Mouse (Mus musculus) E14TG2a.4 (cell line): ENCODE measurements around the gene Hsd17b6.

ENCODE experiments used
- H3K27me3 ChIP-seq: 2 replicates; pipeline ENCODE4 v1.6.1; 2014; ENCODE audit warnings: low read length, control low read depth; ENCODE audit not compliant: insufficient read depth
- H3K36me3 ChIP-seq: 2 replicates; pipeline ENCODE4 v1.6.1; 2014; ENCODE audit warnings: low read length, control low read depth; ENCODE audit not compliant: insufficient read depth
- H3K4me1 ChIP-seq: replicated peaks from 2 replicates; pipeline ENCODE4 v1.6.1; 2014; ENCODE audit warnings: low read depth, low read length, control low read depth
- H3K4me3 ChIP-seq: replicated peaks from 2 replicates; pipeline ENCODE4 v1.5.1; 2014; ENCODE audit warnings: mild to moderate bottlenecking, low read length
- H3K9me3 ChIP-seq: 2 replicates; pipeline ENCODE4 v1.6.1; 2014; ENCODE audit warnings: low read length, control low read depth
- CTCF ChIP-seq: conservative IDR thresholded peaks from 2 replicates; pipeline ENCODE4 v1.5.1; 2014; ENCODE audit warnings: low read length
- NANOG ChIP-seq: IDR thresholded peaks from 2 replicates; pipeline ENCODE4 v1.6.1; 2014; ENCODE audit warnings: borderline replicate concordance, low read length, mixed read lengths
- POU5F1 ChIP-seq: IDR thresholded peaks from 2 replicates; pipeline ENCODE4 v1.6.1; 2014; ENCODE audit warnings: low read length, borderline replicate concordance

The Hsd17b6 gene

DNA sequence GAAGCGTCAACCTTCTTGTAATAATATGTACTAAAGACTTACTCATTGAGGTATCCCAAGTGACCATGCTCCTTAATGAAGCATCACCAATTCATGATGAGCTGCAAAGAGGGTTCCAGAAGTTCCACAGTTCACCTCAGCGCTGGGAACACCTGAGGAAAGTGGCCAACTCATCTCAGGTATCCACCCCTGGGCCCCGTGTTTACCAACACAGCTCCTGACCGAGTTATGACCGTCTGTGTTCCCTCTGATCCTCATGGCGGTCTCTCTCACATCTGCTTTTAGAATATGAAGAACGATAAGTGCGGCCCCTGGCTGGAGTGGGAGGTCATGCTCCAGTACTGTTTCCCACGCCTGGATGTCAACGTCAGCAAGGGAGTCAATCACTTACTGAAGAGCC is 16.1 kb upstream of the Hsd17b6 start:
- peaks cover 5% of the 10 kb centered on the region for H3K4me1 ChIP-seq
- no peaks in the 10 kb centered on the region for H3K27me3 ChIP-seq
- H3K36me3 ChIP-seq = peaks cover 97% of the 10 kb centered on the region
- TF ChIP-seq CTCF (no peak), NANOG (no peak), POU5F1 (no peak)
- H3K4me3 ChIP-seq = no peak overlapping the region
- H3K9me3 ChIP-seq = peaks cover 26% of the 10 kb centered on the region

DNA sequence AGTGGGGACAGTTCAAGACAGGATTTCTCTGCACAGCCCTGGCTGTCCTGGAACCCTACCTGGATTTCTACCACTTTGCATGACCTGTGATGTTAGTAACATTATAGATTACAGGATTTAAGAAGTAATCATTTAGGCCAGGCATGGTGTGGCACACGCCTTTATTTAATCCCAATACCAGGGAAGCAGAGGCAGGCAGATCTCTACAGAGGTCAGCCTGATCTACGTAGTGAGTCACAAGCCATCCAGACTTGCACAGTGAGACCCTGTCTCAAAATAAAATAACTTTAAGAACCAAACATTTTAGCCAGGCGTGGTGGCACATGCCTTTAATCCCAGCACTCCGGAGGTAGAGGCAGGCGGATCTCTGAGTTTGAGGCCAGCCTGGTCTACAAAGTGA is 14.8 kb upstream of the Hsd17b6 start:
- Histone ChIP-seq H3K36me3 (peaks cover 91% of the 10 kb centered on the region), H3K4me1 (peaks cover 5% of the 10 kb centered on the region), H3K27me3 (no peaks in the 10 kb centered on the region), H3K9me3 (peaks cover 26% of the 10 kb centered on the region), H3K4me3 (no peak overlapping the region)
- TF ChIP-seq POU5F1 (no peak), NANOG (no peak)

DNA sequence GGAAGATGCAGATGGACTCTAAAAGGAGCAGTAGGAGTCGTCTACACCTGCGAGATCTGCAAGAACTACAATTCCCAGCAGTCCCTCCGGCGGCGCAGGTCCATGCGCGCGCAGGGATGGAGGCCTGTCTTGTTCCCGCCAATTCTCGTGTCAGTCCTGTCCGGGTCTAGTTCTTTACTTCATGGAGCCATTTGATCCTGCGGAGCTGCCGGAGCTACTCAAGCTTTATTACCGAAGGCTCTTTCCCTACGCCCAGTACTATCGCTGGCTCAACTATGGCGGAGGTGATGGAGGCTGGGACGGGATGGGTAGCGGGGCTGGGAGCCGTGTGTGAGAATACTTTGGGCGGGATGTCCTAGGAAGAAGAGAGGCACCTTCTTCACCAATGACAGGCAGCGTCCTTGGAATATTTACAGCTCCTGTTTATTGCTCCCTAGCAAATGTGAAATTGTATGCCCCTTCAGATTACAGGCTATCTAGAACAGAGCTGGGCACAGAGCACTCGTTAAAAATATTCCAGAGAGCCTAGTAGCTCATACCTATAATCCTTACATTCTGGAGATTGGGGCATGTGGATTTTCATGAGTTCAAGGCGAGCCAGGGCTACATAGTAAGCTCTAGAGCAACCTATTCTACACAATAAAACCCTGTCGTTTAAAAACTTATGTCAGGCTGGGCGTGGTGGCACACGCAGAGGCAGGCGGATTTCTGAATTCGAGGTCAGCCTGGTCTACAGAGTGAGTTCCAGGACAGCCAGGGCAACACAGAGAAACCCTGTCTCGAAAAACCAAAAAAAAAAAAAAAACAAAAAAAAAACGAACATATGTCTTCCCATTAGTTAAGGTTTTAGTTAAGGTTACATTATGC is 7.9 kb upstream of the Hsd17b6 start, which contains the start of gene Prim1:
Gene Prim1, plus strand, starts transcription at position 101 of the 867 bp plus-strand sequence.
- Histone ChIP-seq H3K27me3 (no peaks in the 10 kb centered on the region), H3K4me3 (peak within 1 kb of the TSS; percentile 92), H3K9me3 (no peaks in the 10 kb centered on the region), H3K36me3 (peaks cover 29% of the 10 kb centered on the region), H3K4me1 (peaks cover 19% of the 10 kb centered on the region)
- TF ChIP-seq CTCF (no peak), POU5F1 (no peak), NANOG (no peak)

GRCm38 (mm10) chr10:128009735-128010134 is 2.3 kb upstream of the Hsd17b6 start:
- Histone ChIP-seq H3K4me1 (no peaks in the 10 kb centered on the region), H3K36me3 (no peaks in the 10 kb centered on the region), H3K27me3 (no peaks in the 10 kb centered on the region), H3K9me3 (no peaks in the 10 kb centered on the region), H3K4me3 (no peak overlapping the region)
- TF ChIP-seq CTCF = no peak
- no peak for TF ChIP-seq POU5F1
- TF ChIP-seq NANOG = no peak

DNA sequence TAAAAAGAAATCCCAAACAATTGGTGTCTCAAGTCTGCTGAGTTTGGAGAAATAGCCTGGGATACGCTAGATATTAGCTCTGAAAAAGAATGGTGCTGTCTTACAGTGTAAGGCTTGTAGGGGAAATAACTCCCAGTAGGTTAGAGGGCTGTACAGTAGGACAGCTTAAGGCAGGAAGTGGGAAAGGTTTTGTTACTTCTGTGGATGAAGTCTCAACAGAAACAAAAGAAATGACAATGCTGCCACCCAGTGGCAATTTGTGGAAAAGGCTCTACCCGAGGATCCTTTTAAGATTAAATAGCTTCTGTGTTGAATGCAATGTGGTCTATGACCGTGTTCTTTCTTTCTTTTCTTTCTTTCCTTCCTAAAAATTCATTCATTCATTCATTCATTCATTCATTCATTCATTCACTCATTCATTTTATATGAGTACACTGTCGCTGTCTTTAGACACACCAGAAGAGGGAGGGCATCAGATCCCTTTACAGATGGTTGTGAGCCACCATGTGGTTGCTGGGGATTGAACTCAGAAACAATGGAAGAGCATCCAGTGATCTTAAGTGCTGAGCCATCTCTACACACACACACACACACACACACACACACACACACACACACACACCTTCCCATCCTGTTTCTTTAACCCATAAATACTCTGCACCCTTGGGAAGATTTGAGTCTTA is 937 bp upstream of the Hsd17b6 start:
- Histone ChIP-seq H3K4me3 (no peak overlapping the region), H3K4me1 (no peaks in the 10 kb centered on the region), H3K27me3 (no peaks in the 10 kb centered on the region), H3K36me3 (no peaks in the 10 kb centered on the region), H3K9me3 (no peaks in the 10 kb centered on the region)
- TF ChIP-seq NANOG = no peak
- no peak for TF ChIP-seq POU5F1
- TF ChIP-seq CTCF = peak; percentile 87

DNA sequence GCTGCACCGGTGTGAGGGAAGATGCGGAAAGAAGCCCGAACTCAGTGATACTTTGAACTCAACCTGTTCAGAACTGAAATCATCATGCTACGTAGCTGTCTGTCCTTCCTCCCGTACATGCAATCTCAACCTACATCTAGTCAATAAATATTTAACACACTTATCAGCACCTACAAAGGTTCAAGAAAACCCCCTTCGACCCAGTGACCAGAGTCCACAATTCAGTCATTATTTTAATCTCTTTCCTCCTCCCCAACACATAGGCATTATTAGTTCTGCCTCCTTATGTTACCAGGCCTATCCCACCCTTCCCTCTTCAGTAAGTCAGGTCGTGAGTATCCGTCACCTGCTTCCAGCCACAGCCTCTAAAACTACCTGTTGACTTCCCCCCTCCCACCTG is 1.9 kb downstream of the Hsd17b6 start:
- H3K9me3 ChIP-seq = no peaks in the 10 kb centered on the region
- no peak for TF ChIP-seq CTCF
- TF ChIP-seq NANOG = no peak
- no peak for TF ChIP-seq POU5F1
- H3K27me3 ChIP-seq = peaks cover 6% of the 10 kb centered on the region; the same call in 1 of the 2 replicates
- H3K36me3 ChIP-seq = no peaks in the 10 kb centered on the region
- H3K4me3 ChIP-seq = no peak overlapping the region
- H3K4me1 ChIP-seq = no peaks in the 10 kb centered on the region

DNA sequence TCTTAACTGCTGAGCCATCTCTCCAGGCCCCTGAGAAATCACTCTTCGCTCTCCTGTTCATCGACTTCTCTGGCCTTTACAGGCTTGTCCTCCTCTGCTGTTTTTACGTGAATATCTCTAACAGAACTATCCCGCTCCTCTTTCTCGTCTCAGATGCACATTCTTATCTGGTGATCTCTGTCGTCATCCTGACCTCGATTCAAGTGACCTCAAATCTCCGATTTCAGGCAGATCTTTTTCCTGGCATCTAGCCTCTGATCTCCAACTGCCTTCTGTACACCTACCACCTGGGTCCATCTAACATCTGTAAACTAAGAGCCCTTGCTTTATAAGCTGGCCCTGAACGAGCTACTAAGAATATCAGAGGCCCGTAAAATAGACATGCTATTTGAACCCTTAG is 2.5 kb downstream of the Hsd17b6 start:
- H3K9me3 ChIP-seq = no peaks in the 10 kb centered on the region
- no peak overlapping the region for H3K4me3 ChIP-seq
- no peaks in the 10 kb centered on the region for H3K4me1 ChIP-seq
- peaks cover 7% of the 10 kb centered on the region; the same call in 1 of the 2 replicates for H3K27me3 ChIP-seq
- no peak for TF ChIP-seq CTCF
- H3K36me3 ChIP-seq = no peaks in the 10 kb centered on the region

DNA sequence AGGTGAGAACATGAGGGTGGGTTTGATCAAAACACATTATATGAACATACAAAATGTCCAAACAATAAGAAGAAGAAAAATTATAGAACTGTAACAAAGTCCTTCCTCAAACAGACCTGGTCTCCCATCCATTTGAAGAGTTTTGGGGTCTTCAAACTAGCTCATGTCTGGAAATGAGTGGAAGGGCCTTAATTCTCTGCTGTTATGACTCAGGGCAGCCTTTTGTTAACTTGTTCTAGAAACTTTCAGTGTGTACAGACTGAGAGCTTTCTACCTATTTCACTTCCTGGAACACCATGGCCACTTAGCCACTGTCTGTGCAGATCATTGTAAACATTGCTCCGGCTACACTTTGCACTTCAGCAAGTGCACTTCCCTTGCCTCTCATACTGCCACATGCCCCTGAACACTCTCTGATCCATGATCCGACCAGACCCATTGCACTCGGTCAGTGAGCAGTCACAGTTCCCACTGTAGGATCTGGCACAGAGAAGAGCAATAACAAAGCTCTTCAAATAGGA is 4.1 kb downstream of the Hsd17b6 start:
- no peak overlapping the region for H3K4me3 ChIP-seq
- no peaks in the 10 kb centered on the region for H3K4me1 ChIP-seq
- peaks cover 7% of the 10 kb centered on the region; the same call in 1 of the 2 replicates for H3K27me3 ChIP-seq
- H3K9me3 ChIP-seq = 0 out of 2 replicates have a peak, but pooled peaks cover under 1% of the 10 kb centered on the region
- TF ChIP-seq CTCF (no peak), NANOG (no peak), POU5F1 (no peak)
- H3K36me3 ChIP-seq = no peaks in the 10 kb centered on the region
